Mouse (Mus musculus) right cerebral cortex, postnatal 10 days (tissue): ENCODE results near the gene Prss44.
"Not testable (repeated sequence)": the region's sequence is repeated elsewhere in the genome, so short reads cannot be mapped to it uniquely, and the experiment has no call there.

ENCODE experiments used
- DNase-seq, 2 experiments: peaks; one replicate each; pipeline ENCODE4 v3.0.0; 2021; ENCODE audit warnings: low spot score in 2 of 2

Prss44 gene

DNA sequence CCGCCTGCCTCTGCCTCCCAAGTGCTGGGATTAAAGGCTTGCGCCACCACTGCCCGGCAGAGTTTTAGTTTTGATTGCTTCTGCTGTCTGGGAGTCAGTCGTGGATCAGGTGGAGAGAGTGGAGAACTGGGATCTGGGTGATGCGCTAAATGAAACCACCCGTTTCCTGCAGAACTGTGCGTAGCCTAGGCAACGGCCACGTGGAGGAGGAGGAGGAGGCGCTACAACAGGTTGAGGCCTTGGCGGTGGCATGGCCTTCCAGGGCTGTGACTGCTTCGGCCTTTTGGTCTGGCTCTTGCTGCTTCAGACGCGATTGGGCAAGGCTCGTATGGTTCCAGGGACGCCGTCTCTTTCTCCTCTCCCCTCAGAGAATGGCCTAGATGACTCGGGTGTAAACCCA lies at the start of gene Prss44:
TSS of gene Prss44 (plus strand) at position 206 of the 400 bp plus-strand sequence.
- no peak for DNase-seq

DNA sequence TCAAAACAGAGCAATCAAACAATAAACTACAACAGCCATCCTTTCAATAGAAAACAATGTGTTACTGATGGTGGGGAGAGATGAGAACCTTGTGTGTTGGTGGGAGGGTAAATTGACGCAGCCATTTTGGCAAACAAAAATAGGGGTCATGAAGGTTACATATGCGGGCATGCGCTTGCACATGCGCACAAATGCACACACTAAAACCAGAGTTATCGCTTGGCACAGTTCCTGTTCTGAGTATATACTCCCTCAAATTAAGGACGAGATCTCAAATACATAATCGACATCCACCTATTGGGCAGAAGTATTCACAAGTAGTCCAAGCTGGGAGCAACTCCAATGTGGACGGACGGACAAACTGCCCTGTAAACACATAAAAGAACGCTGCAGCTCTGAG lies 41.5 kb upstream of the Prss44 start:
- no peak for DNase-seq

DNA sequence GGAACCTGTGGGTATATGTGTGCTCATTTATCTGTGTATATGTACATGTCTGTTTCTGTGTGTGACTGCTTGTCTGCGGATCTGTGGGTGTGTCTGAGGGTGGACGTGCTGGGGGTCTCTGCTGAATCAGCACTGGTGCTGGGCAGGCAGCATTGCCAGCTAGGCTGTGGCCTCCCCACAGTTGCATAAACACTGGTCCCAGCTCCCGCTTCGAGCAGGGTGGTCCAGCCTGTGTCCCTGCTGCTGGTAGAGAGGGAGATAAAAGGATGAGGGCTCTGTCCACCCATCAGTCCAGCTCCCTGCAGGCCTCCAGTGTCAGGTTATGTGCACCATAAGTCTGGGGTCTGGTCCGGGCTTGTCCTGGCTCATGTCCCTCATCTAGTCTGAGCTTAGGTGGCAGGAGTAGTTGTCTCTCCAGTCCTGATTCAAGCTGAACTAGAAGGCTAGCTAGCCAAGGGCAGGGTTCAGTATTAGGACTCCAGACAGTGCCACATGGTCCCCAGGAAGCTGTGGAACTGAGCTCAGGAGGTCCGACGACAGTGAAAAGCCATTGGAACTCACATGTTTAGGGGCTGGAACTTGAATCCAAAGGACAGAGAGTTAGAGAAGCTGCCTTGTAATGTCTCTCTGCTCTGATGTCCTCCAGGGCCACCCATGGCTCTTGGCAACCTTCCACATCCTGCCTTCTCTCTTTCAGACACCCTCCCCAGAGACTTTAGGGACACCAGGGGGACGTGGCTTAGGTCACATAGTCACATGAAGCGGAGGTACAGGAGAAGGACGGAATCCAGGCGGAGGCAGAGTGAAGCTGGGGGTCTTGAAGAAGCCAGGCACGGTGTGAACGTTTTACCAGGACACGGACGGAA lies 39.2 kb upstream of the Prss44 start:
- no peak for DNase-seq

GRCm38 (mm10) chr9:110775269-110776022 lies 38.3 kb upstream of the Prss44 start:
- DNase-seq, result no peak

DNA sequence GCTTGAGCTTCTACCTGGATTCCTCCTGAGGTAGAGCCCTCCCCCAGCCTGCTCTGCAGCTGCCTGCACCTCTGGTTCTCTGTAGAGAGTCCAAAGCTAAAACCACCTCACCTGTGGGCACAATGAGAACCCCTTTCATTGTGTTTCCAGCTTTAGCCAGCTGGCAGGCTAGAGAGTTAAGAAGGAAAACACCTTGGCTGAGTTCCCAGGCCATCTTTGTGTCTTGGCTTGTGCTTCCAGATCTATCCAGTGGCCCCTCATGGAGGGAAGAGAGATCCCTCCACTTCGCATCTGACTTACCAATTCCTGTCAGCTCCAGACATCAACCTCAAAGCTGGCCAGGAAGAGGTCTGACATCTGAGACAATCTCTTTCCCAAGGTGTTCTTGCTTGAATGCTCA lies 35.7 kb upstream of the Prss44 start:
- no peak for DNase-seq

GRCm38 (mm10) chr9:110778559-110778958 lies 35.2 kb upstream of the Prss44 start:
- no peak for DNase-seq

DNA sequence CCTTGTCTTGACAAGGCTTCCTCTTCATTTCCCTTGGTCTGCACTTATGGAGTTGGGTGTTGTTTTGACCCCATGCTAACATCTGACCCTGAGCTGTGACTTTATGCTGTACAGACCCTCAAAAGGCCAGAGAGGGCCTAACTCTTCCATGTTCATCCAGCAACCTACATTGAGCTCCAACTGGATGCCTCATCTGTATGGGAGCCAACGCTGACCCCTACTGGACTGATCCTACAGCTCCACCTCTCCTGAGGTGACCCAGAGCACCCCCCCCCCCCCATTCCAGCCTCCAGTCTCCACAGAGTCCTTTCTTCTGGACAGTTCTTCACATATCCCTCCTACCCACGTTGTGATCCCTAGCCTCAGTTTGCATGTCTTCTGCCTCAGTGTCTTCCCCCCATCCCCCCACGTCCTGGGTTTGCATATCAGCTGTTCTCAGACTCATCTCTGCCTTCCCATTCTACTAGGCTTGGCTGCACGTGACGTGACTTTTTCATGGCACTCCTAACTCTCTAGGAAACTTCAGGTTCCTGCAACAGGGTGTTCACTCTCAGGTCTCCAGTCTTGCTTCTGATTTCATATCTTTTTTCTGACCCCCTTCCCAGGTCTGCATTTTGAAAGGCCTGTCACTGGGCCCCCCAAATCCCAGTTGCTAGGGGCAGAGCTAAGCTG lies 34.4 kb upstream of the Prss44 start:
- DNase-seq, result no peak

GRCm38 (mm10) chr9:110781256-110781721 lies 32.5 kb upstream of the Prss44 start:
- peak; percentile 93 to 95 for DNase-seq

- peak; percentile 85 to 86 for DNase-seq
Observed at GRCm38 (mm10) chr9:110781731-110782130, 32.1 kb upstream of the Prss44 start.

DNA sequence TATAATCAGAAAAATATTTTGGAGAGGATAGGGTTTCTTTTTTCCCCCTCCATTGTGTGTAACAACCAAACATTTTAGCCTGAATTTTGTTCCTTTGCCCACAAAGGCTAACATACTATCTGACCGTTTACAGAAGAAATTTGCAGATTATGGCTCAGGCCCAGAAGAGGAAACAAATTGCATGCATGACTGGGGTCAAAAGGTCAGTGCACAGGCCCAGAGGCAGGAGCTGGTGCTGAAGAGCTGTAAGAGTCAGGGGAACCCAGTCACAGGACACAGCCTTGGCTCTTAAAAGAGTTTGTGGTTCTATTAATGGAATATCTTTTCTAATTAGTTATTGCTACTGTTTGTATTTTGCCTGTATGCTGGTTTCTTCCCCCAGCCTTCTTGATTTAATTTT lies 30.2 kb upstream of the Prss44 start:
- no peak for DNase-seq

DNA sequence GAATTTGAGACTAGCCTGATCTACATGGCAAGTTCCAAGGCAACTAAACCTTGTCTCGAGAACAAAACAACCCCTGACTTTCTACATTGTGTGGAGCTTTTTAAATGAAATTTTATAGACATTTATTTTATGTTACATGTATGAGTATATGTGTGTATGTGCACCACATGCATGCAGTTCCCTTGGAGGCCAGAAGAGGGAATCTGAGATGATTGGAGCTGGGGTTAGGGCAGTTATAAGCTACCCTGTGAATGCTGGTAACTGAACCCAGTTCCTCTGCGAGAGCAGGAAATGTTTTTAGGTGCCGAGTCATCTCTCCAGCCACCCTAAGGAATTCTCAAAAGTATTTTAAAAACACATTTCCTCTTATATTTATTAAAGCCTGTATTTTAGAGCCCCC lies 25.6 kb upstream of the Prss44 start:
- no peak for DNase-seq

DNA sequence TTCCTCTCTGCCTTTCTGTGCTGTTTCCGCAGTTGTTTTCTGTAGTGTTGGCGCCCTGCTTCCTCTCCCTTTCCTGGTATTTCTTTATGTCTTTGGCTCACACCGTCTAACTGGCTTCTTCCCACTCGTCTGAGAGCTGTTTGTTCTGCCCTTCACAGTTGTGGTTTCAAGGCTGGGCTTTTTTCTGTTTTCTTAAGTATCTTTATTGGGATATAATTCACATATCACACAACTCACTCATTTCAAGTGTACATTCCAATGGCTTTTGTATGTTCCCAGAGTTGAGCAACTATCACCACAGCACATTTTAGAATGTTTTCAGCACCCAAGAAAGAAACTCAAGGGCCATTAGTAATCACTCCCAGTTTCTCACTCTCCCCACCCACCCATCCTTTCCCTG lies 23.3 kb upstream of the Prss44 start:
- DNase-seq, result no peak

DNA sequence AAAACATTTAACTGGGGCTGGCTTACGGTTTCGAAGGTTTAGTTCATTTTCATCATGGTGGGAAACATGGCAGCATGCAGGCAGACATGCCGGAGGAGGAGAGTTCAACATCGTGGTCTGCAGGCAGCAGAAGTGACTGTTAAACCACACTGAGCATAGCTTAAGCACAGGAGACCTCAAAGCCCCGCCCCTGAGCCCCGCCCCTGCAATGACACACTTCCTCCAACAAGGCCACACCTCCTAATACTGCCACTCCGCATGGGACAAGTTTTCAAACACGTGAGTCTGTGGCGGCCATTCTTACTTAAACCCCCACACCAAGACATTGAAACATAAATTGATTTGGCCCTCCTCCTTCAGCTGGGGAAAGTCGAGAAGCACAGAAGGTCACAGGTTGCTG lies 16.8 kb upstream of the Prss44 start:
- no peak for DNase-seq

GRCm38 (mm10) chr9:110797866-110798265 lies 15.9 kb upstream of the Prss44 start, which contains the start of gene Prss42:
Gene Prss42, plus strand, starts transcription at chr9:110798166.
- no peak for DNase-seq

GRCm38 (mm10) chr9:110800834-110801479 lies 12.8 kb upstream of the Prss44 start:
- no peak for DNase-seq

GRCm38 (mm10) chr9:110803294-110803693 lies 10.5 kb upstream of the Prss44 start:
- no peak for DNase-seq

GRCm38 (mm10) chr9:110810051-110810450 lies 3.7 kb upstream of the Prss44 start:
- no peak for DNase-seq

DNA sequence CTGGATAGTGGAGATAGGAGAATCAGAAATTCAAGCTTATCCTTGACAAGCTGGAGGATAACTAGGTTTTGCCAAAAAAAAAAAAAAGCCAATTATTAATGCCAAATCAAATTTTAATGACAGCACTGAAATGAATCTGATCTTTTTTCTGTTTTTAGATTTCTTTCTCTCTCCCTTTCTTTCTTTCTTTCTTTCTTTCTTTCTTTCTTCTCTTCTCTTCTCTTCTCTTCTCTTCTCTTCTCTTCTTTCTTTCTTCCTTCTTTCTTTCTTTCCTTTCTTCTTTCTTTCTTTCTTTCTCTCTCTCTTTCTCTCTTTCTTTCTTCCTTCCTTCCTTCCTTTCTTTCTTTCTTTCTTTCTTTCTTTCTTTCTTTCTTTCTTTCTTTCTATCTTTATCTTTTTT lies 6.8 kb downstream of the Prss44 start:
- not testable (repeated sequence) for DNase-seq

DNA sequence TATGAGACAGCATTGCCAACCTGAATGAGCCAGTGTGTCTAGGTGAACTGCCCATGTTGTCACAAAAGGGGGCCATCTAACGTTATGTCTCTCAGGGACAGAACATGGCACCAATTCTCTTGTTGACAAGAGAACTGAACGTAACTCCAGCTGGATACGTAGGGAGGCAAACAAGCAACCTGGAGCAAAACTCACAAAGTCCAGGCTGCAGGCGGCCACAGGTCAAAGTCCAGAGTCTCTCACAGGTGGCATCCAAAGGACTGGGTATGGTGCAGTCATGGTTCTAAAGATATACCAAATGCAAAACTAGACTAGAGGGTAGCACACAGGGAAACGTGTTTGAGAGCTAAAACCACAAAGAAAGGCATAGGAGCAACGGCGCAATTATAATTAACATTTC lies 7.6 kb downstream of the Prss44 start:
- no peak for DNase-seq

DNA sequence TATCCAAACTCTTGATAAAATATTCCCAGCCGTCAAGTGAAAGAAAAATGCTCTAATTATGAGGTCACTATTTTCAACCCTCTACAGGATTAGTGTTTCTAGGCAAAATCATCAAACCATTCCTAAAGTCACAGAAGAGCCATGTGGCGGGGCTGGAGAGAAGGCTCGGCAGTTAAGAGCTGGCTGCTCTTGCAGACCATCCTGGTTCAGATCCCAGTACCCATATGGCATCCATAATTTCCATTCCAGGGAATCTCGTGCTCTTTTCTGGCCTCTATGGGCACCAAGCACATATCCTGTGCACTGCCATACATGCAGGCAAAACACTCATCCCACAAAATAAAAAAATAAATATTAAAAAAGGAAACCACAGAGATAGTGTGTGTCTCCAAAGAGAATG lies 11.6 kb downstream of the Prss44 start:
- no peak for DNase-seq

DNA sequence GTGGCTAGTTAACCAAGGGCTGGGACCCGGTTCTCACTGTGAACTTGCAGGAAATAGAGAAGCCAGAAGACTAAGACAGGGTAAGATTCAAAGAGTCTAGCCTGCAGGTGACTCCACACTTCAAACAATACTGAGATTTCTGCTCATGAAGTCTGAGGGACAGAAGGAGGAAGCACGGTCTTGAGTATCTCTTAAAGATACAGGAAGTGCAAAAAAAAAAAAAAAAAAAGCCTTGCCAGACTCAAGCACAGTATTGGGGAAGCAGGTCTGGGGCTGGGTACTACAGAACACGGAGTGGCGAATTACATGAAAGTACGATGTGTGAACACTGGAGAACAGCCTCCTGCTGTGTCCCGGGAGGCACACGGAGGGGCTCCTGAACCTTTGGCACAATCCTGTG lies 12.0 kb downstream of the Prss44 start:
- DNase-seq, result no peak

GRCm38 (mm10) chr9:110826390-110826789 lies 12.6 kb downstream of the Prss44 start, which contains the start of gene Prss43:
Gene Prss43, plus strand, starts transcription at chr9:110826690.
- no peak for DNase-seq
